Mouse (Mus musculus) heart, adult 2 months (tissue): ENCODE results near the gene D930020B18Rik.

Experiments
- CTCF ChIP-seq: fragments of 200-600 bp; IDR thresholded peaks from 2 replicates; pipeline ENCODE4 v1.8.1; 2022; ENCODE audit warnings: antibody characterized with exemption, mild to moderate bottlenecking, moderate library complexity
- EP300 ChIP-seq: fragments of 200-500 bp; IDR thresholded peaks from 2 replicates; pipeline ENCODE4 v1.6.1; 2011; ENCODE audit warnings: low read depth, low read length, control low read depth; ENCODE audit not compliant: insufficient read depth
- POLR2A ChIP-seq: fragments of 200-500 bp; IDR thresholded peaks from 2 replicates; pipeline ENCODE4 v1.6.1; 2011; ENCODE audit warnings: mild to moderate bottlenecking, low read depth, low read length, control low read depth; ENCODE audit not compliant: insufficient read depth

GRCm38 (mm10) chr10:121642054-121642947, 913 bp downstream of the D930020B18Rik start:
- no peak for TF ChIP-seq POLR2A
- no peak for TF ChIP-seq CTCF
- no peak for TF ChIP-seq EP300
